Mouse (Mus musculus) myocyte (in vitro differentiated cells): ENCODE results near the gene Ppp2r1a.

ENCODE experiments used
- E2F4 ChIP-seq: IDR thresholded peaks from one replicate; pipeline ENCODE4 v1.6.1; 2011; ENCODE audit warnings: mild to moderate bottlenecking, control low read depth, moderate library complexity; ENCODE audit not compliant: insufficient read depth
- MYOD1 ChIP-seq, 3 experiments: IDR thresholded peaks; one replicate each; pipeline ENCODE4 v1.6.1; 2011; ENCODE audit warnings: control low read depth in 2 of 3, low read depth in 2 of 3, mild to moderate bottlenecking in 2 of 3, moderate library complexity in 1 of 3; ENCODE audit not compliant: insufficient read length in 2 of 3, control insufficient read depth in 1 of 3
- MYOG ChIP-seq, 3 experiments: IDR thresholded peaks; one replicate each; pipeline ENCODE4 v1.6.1; 2011; ENCODE audit warnings: control low read depth in 2 of 3, low read depth in 2 of 3, mild to moderate bottlenecking in 2 of 3; ENCODE audit not compliant: insufficient read length in 2 of 3, control insufficient read depth in 1 of 3, insufficient read depth in 1 of 3
- POLR2A ChIP-seq: IDR thresholded peaks from one replicate; pipeline ENCODE4 v1.6.1; 2011; ENCODE audit warnings: low read depth, mild to moderate bottlenecking, control low read depth, moderate library complexity; ENCODE audit not compliant: insufficient read length
- POLR2AphosphoS2 ChIP-seq: IDR thresholded peaks from one replicate; pipeline ENCODE4 v1.6.1; 2011; ENCODE audit warnings: low read depth, control low read depth; ENCODE audit not compliant: insufficient read length
- SRF ChIP-seq: IDR thresholded peaks from one replicate; pipeline ENCODE4 v1.6.1; 2011; ENCODE audit warnings: low read depth; ENCODE audit not compliant: control insufficient read depth, insufficient read length
- TCF12 ChIP-seq: IDR thresholded peaks from one replicate; pipeline ENCODE4 v1.6.1; 2011; ENCODE audit warnings: mild to moderate bottlenecking, control low read depth; ENCODE audit not compliant: poor library complexity, insufficient read depth, severe bottlenecking
- TCF3 ChIP-seq: IDR thresholded peaks from one replicate; pipeline ENCODE4 v1.6.1; 2011; ENCODE audit warnings: low read depth, control low read depth; ENCODE audit not compliant: insufficient read length
- USF1 ChIP-seq: IDR thresholded peaks from one replicate; pipeline ENCODE4 v1.6.1; 2011; ENCODE audit warnings: low read depth, mild to moderate bottlenecking, control low read depth, moderate library complexity

GRCm38 (mm10) chr17:20960386-20960785 is 15.3 kb downstream of the Ppp2r1a start:
- TF ChIP-seq USF1 (no peak), POLR2A (no peak), E2F4 (no peak), POLR2AphosphoS2 (no peak), SRF (no peak), MYOD1 (IDR thresholded peaks at IDR 0.05; ENCODE audit: control insufficient read depth in 1 of 3, insufficient read length in 2 of 3, low read depth in 2 of 3) (no peak), MYOG (IDR thresholded peaks at IDR 0.05; ENCODE audit: control insufficient read depth in 1 of 3, insufficient read depth in 1 of 3, insufficient read length in 2 of 3, low read depth in 2 of 3) (no peak), TCF12 (no peak), TCF3 (no peak)
